Mouse (Mus musculus): ENCODE data around the gene Magea5.
"Not testable (repeated sequence)": the region's sequence is repeated elsewhere in the genome, so short reads cannot be mapped to it uniquely, and the experiment has no call there.

Gene Magea5

GRCm38 (mm10) chrX:155063045-155063444, at the start of gene Magea5:
Magea5 (minus strand) TSS chrX:155063145.
- not testable (repeated sequence) for DNase-seq

- DNase-seq, result no peak
These were observed 35.1 kb upstream of the Magea5 start for GRCm38 (mm10) chrX:155098024-155098423.

GRCm38 (mm10) chrX:155093566-155093965, 30.6 kb upstream of the Magea5 start, which contains the start of gene Magea2:
Magea2 (minus strand) TSS chrX:155093666.
- not testable (repeated sequence) for DNase-seq

GRCm38 (mm10) chrX:155089693-155090092, 26.7 kb upstream of the Magea5 start, which contains the start of gene Magea1:
Magea1 (minus strand) TSS chrX:155089793.
- DNase-seq, result not testable (repeated sequence)

Measured in thymus, postnatal 25 days (tissue).